Mouse (Mus musculus): ENCODE results near the gene Dlgap1. TPM values are rescaled to one million over a fixed set of nuclear protein-coding genes. Genes with fewer than 3 reads are reported as not detected.

The Dlgap1 gene
- polyA plus RNA-seq, 1 experiment: not detected

GRCm38 (mm10) chr17:70501933-70502332 is 533.1 kb downstream of the Dlgap1 start:
- Histone ChIP-seq H3K36me3 (replicated peaks; ENCODE audit: low read length) (no peaks in the 10 kb centered on the region), H3K4me3 (replicated peaks) (no peak overlapping the region), H3K4me1 (no peaks in the 10 kb centered on the region), H3K9me3 (peaks cover 6% of the 10 kb centered on the region; the same call in 1 of the 2 replicates), H3K27me3 (replicated peaks) (no peaks in the 10 kb centered on the region)
- TF ChIP-seq GATA1 (IDR thresholded peaks at IDR 0.05; ENCODE audit: borderline replicate concordance, low read length): no peak
- no peak for TF ChIP-seq FLI1 (IDR thresholded peaks at IDR 0.05; ENCODE audit: low read length)

- Histone ChIP-seq H3K9me3 (peaks cover 19% of the 10 kb centered on the region), H3K27me3 (replicated peaks) (no peaks in the 10 kb centered on the region), H3K36me3 (replicated peaks; ENCODE audit: low read length) (no peaks in the 10 kb centered on the region), H3K4me3 (replicated peaks) (no peak overlapping the region), H3K4me1 (no peaks in the 10 kb centered on the region)
- TF ChIP-seq FLI1 (IDR thresholded peaks at IDR 0.05; ENCODE audit: low read length): no peak
- TF ChIP-seq GATA1 (IDR thresholded peaks at IDR 0.05; ENCODE audit: borderline replicate concordance, low read length): no peak
Observed at GRCm38 (mm10) chr17:70507759-70508158, 538.9 kb downstream of the Dlgap1 start.

- no peaks in the 10 kb centered on the region for H3K27me3 ChIP-seq (replicated peaks)
- no peaks in the 10 kb centered on the region for H3K36me3 ChIP-seq (replicated peaks; ENCODE audit: low read length)
- no peaks in the 10 kb centered on the region for H3K4me1 ChIP-seq
- TF ChIP-seq GATA1 (IDR thresholded peaks at IDR 0.05; ENCODE audit: borderline replicate concordance, low read length) (no peak), FLI1 (IDR thresholded peaks at IDR 0.05; ENCODE audit: low read length) (no peak)
- peaks cover 22% of the 10 kb centered on the region for H3K9me3 ChIP-seq
- H3K4me3 ChIP-seq (replicated peaks): no peak overlapping the region
Observed at GRCm38 (mm10) chr17:70510441-70510840, 541.6 kb downstream of the Dlgap1 start.

GRCm38 (mm10) chr17:70511401-70511800 is 542.5 kb downstream of the Dlgap1 start:
- Histone ChIP-seq H3K9me3 (peaks cover 31% of the 10 kb centered on the region), H3K36me3 (replicated peaks; ENCODE audit: low read length) (no peaks in the 10 kb centered on the region), H3K4me3 (replicated peaks) (no peak overlapping the region), H3K27me3 (replicated peaks) (peaks cover 3% of the 10 kb centered on the region), H3K4me1 (no peaks in the 10 kb centered on the region)
- TF ChIP-seq FLI1 (IDR thresholded peaks at IDR 0.05; ENCODE audit: low read length) (no peak), GATA1 (IDR thresholded peaks at IDR 0.05; ENCODE audit: borderline replicate concordance, low read length) (no peak)

GRCm38 (mm10) chr17:70513736-70514135 is 544.9 kb downstream of the Dlgap1 start:
- TF ChIP-seq GATA1 (IDR thresholded peaks at IDR 0.05; ENCODE audit: borderline replicate concordance, low read length) (no peak), FLI1 (IDR thresholded peaks at IDR 0.05; ENCODE audit: low read length) (no peak)
- H3K9me3 ChIP-seq: peaks cover 44% of the 10 kb centered on the region

GRCm38 (mm10) chr17:70516506-70516905 is 547.6 kb downstream of the Dlgap1 start:
- peaks cover 38% of the 10 kb centered on the region for H3K9me3 ChIP-seq
- H3K4me1 ChIP-seq: no peaks in the 10 kb centered on the region
- TF ChIP-seq GATA1 (IDR thresholded peaks at IDR 0.05; ENCODE audit: borderline replicate concordance, low read length) (no peak), FLI1 (IDR thresholded peaks at IDR 0.05; ENCODE audit: low read length) (no peak)
- no peaks in the 10 kb centered on the region for H3K36me3 ChIP-seq (replicated peaks; ENCODE audit: low read length)
- peak overlapping the region; percentile 65 for H3K4me3 ChIP-seq (replicated peaks)
- H3K27me3 ChIP-seq (replicated peaks): peaks cover 3% of the 10 kb centered on the region

More at GRCm38 (mm10) chr17:70513736-70514135, 544.9 kb downstream of the Dlgap1 start:
- H3K36me3 ChIP-seq (replicated peaks; ENCODE audit: low read length): no peaks in the 10 kb centered on the region
- H3K4me1 ChIP-seq: no peaks in the 10 kb centered on the region
- H3K4me3 ChIP-seq (replicated peaks): no peak overlapping the region
- H3K27me3 ChIP-seq (replicated peaks): peaks cover 3% of the 10 kb centered on the region

GRCm38 (mm10) chr17:70517333-70517732 is 548.5 kb downstream of the Dlgap1 start:
- Histone ChIP-seq H3K4me3 (replicated peaks) (no peak overlapping the region), H3K36me3 (replicated peaks; ENCODE audit: low read length) (no peaks in the 10 kb centered on the region), H3K9me3 (peaks cover 29% of the 10 kb centered on the region), H3K4me1 (no peaks in the 10 kb centered on the region), H3K27me3 (replicated peaks) (peaks cover 3% of the 10 kb centered on the region)
- TF ChIP-seq GATA1 (IDR thresholded peaks at IDR 0.05; ENCODE audit: borderline replicate concordance, low read length) (no peak), FLI1 (IDR thresholded peaks at IDR 0.05; ENCODE audit: low read length) (no peak)

GRCm38 (mm10) chr17:70521058-70521851 is 552.4 kb downstream of the Dlgap1 start:
- no peak overlapping the region for H3K4me3 ChIP-seq (replicated peaks)
- H3K27me3 ChIP-seq (replicated peaks): no peaks in the 10 kb centered on the region
- TF ChIP-seq GATA1 (IDR thresholded peaks at IDR 0.05; ENCODE audit: borderline replicate concordance, low read length): no peak
- no peak for TF ChIP-seq FLI1 (IDR thresholded peaks at IDR 0.05; ENCODE audit: low read length)
- no peaks in the 10 kb centered on the region for H3K4me1 ChIP-seq
- no peaks in the 10 kb centered on the region for H3K36me3 ChIP-seq (replicated peaks; ENCODE audit: low read length)
- H3K9me3 ChIP-seq: peaks cover 18% of the 10 kb centered on the region

- TF ChIP-seq FLI1 (IDR thresholded peaks at IDR 0.05; ENCODE audit: low read length) (no peak), GATA1 (IDR thresholded peaks at IDR 0.05; ENCODE audit: borderline replicate concordance, low read length) (no peak)
- H3K4me1 ChIP-seq: no peaks in the 10 kb centered on the region
- H3K36me3 ChIP-seq (replicated peaks; ENCODE audit: low read length): no peaks in the 10 kb centered on the region
- H3K9me3 ChIP-seq: peaks cover 11% of the 10 kb centered on the region
- H3K27me3 ChIP-seq (replicated peaks): no peaks in the 10 kb centered on the region
- no peak overlapping the region for H3K4me3 ChIP-seq (replicated peaks)
Observed at GRCm38 (mm10) chr17:70521971-70522370, 553.1 kb downstream of the Dlgap1 start.

GRCm38 (mm10) chr17:70525990-70526389 is 557.1 kb downstream of the Dlgap1 start:
- H3K4me1 ChIP-seq: no peaks in the 10 kb centered on the region
- no peak overlapping the region for H3K4me3 ChIP-seq (replicated peaks)
- TF ChIP-seq FLI1 (IDR thresholded peaks at IDR 0.05; ENCODE audit: low read length) (no peak), GATA1 (IDR thresholded peaks at IDR 0.05; ENCODE audit: borderline replicate concordance, low read length) (no peak)
- H3K9me3 ChIP-seq: no peaks in the 10 kb centered on the region
- H3K36me3 ChIP-seq (replicated peaks; ENCODE audit: low read length): no peaks in the 10 kb centered on the region
- H3K27me3 ChIP-seq (replicated peaks): no peaks in the 10 kb centered on the region
